Mouse (Mus musculus): Measurements from ENCODE around the gene Zfp979.

- TF ChIP-seq MAFK (IDR thresholded peaks at IDR 0.05; ENCODE audit: insufficient replicate concordance, low read length) (no peak), RAD21 (IDR thresholded peaks at IDR 0.05; ENCODE audit: low read depth, low read length) (no peak), EP300 (IDR thresholded peaks at IDR 0.05; ENCODE audit: low read length) (no peak), POLR2A (IDR thresholded peaks at IDR 0.05; ENCODE audit: low read depth, low read length) (no peak), USF1 (IDR thresholded peaks at IDR 0.05; ENCODE audit: low read depth, low read length) (no peak), CTCF (conservative IDR thresholded peaks at IDR 0.05 in 1 of 2, IDR thresholded peaks at IDR 0.05 in 1 of 2; ENCODE audit: low read depth in 2 of 2, low read length in 2 of 2) (no peak), BHLHE40 (IDR thresholded peaks at IDR 0.05; ENCODE audit: low read depth, low read length) (no peak), SMC3 (IDR thresholded peaks at IDR 0.05; ENCODE audit: low read depth, low read length) (no peak), CHD2 (IDR thresholded peaks at IDR 0.05; ENCODE audit: low read length) (no peak), TBP (conservative IDR thresholded peaks at IDR 0.05; ENCODE audit: low read depth, low read length) (no peak)
Measured at GRCm38 (mm10) chr4:147565426-147566220, 76.7 kb downstream of the Zfp979 start.

Data from CH12.LX (cell line).